Mouse (Mus musculus) liver, adult 2 months (tissue): ENCODE results near the gene Eef1a1.

Experiments used
- CTCF ChIP-seq: fragments of 200-500 bp; IDR thresholded peaks from 2 replicates; pipeline ENCODE4 v1.5.1; 2011; ENCODE audit warnings: low read depth, low read length, control low read depth
- POLR2A ChIP-seq: fragments of 200-500 bp; IDR thresholded peaks from 2 replicates; pipeline ENCODE4 v1.6.1; 2011; ENCODE audit warnings: low read length, control low read depth; ENCODE audit not compliant: insufficient read depth; ENCODE audit errors: extremely low read depth

GRCm38 (mm10) chr9:78526206-78526605 is 37.3 kb upstream of the Eef1a1 start:
- no peak for TF ChIP-seq CTCF
- no peak for TF ChIP-seq POLR2A
